Mouse (Mus musculus) layer of hippocampus, postnatal 14 days (tissue): ENCODE measurements at regions not wholly inside any gene's neighbourhood (a gene's known extent, or its start where the extent isn't known, plus 50 kb on each side); places are given as distances from the start of the nearest gene placed in this dataset.
A peak's percentile ranks its signal among the peaks of the same experiment; 100 is the strongest.

Experiments
- DNase-seq, 2 experiments: peaks; one replicate each; pipeline ENCODE4 v3.0.0; 2021 to 2022; ENCODE audit warnings: low spot score in 2 of 2, mixed read lengths in 1 of 2

GRCm38 (mm10) chr2:82508595-82508994 lies 434.8 kb upstream of the Fsip2 start:
- DNase-seq, result no peak

- no peak for DNase-seq
These were observed 428.3 kb upstream of the Fsip2 start for GRCm38 (mm10) chr2:82515165-82515564.

- DNase-seq, result peak in 1 of 2 experiments; percentile 9
These were observed 423.5 kb upstream of the Fsip2 start for GRCm38 (mm10) chr2:82519951-82520350.

- no peak for DNase-seq
These were observed 404.5 kb upstream of the Fsip2 start for GRCm38 (mm10) chr2:82538958-82539357.

GRCm38 (mm10) chr2:82540676-82541075 lies 402.8 kb upstream of the Fsip2 start:
- DNase-seq, result peak in 1 of 2 experiments; percentile 4

GRCm38 (mm10) chr2:82570358-82570757 lies 373.1 kb upstream of the Fsip2 start:
- DNase-seq, result no peak

GRCm38 (mm10) chr2:82572099-82572498 lies 371.3 kb upstream of the Fsip2 start:
- no peak for DNase-seq

GRCm38 (mm10) chr2:82573841-82574240 lies 369.6 kb upstream of the Fsip2 start:
- no peak for DNase-seq

GRCm38 (mm10) chr2:82579665-82580064 lies 363.8 kb upstream of the Fsip2 start:
- no peak for DNase-seq

- DNase-seq, result no peak
These were observed 327.2 kb upstream of the Fsip2 start for GRCm38 (mm10) chr2:82616185-82616584.

- DNase-seq, result no peak
These were observed 322.9 kb upstream of the Fsip2 start for GRCm38 (mm10) chr2:82620553-82620952.

GRCm38 (mm10) chr2:82644428-82644827 lies 299.0 kb upstream of the Fsip2 start:
- no peak for DNase-seq
